Mouse (Mus musculus) C2C12 (cell line): ENCODE results near the gene Erf.

Source experiments
- CEBPB ChIP-seq: IDR thresholded peaks from one replicate; pipeline ENCODE4 v1.6.1; 2011; ENCODE audit warnings: low read depth, mild to moderate bottlenecking, control low read depth, moderate library complexity
- CTCF ChIP-seq: IDR thresholded peaks from one replicate; pipeline ENCODE4 v1.5.1; 2011; ENCODE audit not compliant: control insufficient read depth, insufficient read depth, insufficient read length
- MAX ChIP-seq: IDR thresholded peaks from one replicate; pipeline ENCODE4 v1.6.1; 2011; ENCODE audit warnings: mild to moderate bottlenecking, control low read depth
- MYOD1 ChIP-seq: IDR thresholded peaks from one replicate; pipeline ENCODE4 v1.6.1; 2011; ENCODE audit warnings: low read depth; ENCODE audit not compliant: control insufficient read depth, insufficient read length
- MYOG ChIP-seq: IDR thresholded peaks from one replicate; pipeline ENCODE4 v1.6.1; 2011; ENCODE audit not compliant: control insufficient read depth, insufficient read length; ENCODE audit errors: extremely low read depth

- no peak for TF ChIP-seq CTCF
- no peak for TF ChIP-seq MYOD1
- TF ChIP-seq MYOG, result no peak
- no peak for TF ChIP-seq MAX
- TF ChIP-seq CEBPB, result no peak
Measured at GRCm38 (mm10) chr7:25222275-25222967, 28.1 kb downstream of the Erf start.
